Mouse (Mus musculus) gonadal fat pad, adult 2 months (tissue): ENCODE measurements around the gene Tcam1. TPM values are rescaled to one million over a fixed set of nuclear protein-coding genes. Genes with fewer than 3 reads are reported as not detected.

Experiments used
- DNase-seq: peaks from one replicate; pipeline ENCODE4 v3.0.0-alpha.2; 2012; ENCODE audit warnings: low read depth
- polyA plus RNA-seq: library from polyadenylated mRNA; depleted of rRNA; stranded (reverse); fragments of >200 nt; gene quantifications from 2 replicates; pipeline ENCODE4 v1.2.3, GENCODE M21; 2012

Gene Tcam1
- polyA plus RNA-seq, 1 experiment, result 0.45 TPM

GRCm38 (mm10) chr11:106273311-106273684 lies 3.2 kb upstream of the Tcam1 start:
- DNase-seq, result no peak

GRCm38 (mm10) chr11:106273811-106274210 lies 2.7 kb upstream of the Tcam1 start:
- DNase-seq, result no peak

GRCm38 (mm10) chr11:106274374-106274773 lies 2.1 kb upstream of the Tcam1 start:
- DNase-seq, result no peak

GRCm38 (mm10) chr11:106274971-106275411 lies 1.5 kb upstream of the Tcam1 start:
- no peak for DNase-seq

GRCm38 (mm10) chr11:106282452-106282851 lies 6.0 kb downstream of the Tcam1 start:
- DNase-seq, result no peak

GRCm38 (mm10) chr11:106283371-106283770 lies 6.9 kb downstream of the Tcam1 start:
- no peak for DNase-seq

GRCm38 (mm10) chr11:106284126-106284525 lies 7.7 kb downstream of the Tcam1 start:
- no peak for DNase-seq

GRCm38 (mm10) chr11:106286206-106286605 lies 9.7 kb downstream of the Tcam1 start:
- DNase-seq, result no peak

- DNase-seq, result no peak
Observed at GRCm38 (mm10) chr11:106286987-106287386, 10.5 kb downstream of the Tcam1 start.

- DNase-seq, result no peak
Observed at GRCm38 (mm10) chr11:106289369-106289768, 12.9 kb downstream of the Tcam1 start.

GRCm38 (mm10) chr11:106290376-106290775 lies 13.9 kb downstream of the Tcam1 start:
- DNase-seq, result no peak

GRCm38 (mm10) chr11:106291861-106292260 lies 15.4 kb downstream of the Tcam1 start:
- no peak for DNase-seq

- DNase-seq, result no peak
Observed at GRCm38 (mm10) chr11:106301765-106302164, 25.3 kb downstream of the Tcam1 start, which contains the start of gene Gh. Gh (minus strand) TSS chr11:106301865.

- no peak for DNase-seq
Observed at GRCm38 (mm10) chr11:106302634-106303033, 26.2 kb downstream of the Tcam1 start.

GRCm38 (mm10) chr11:106305348-106306064 lies 29.0 kb downstream of the Tcam1 start:
- DNase-seq, result no peak

GRCm38 (mm10) chr11:106306065-106306385 lies 29.6 kb downstream of the Tcam1 start:
- DNase-seq, result no peak

GRCm38 (mm10) chr11:106306758-106307157 lies 30.3 kb downstream of the Tcam1 start:
- no peak for DNase-seq

- no peak for DNase-seq
Observed at GRCm38 (mm10) chr11:106307432-106307831, 31.0 kb downstream of the Tcam1 start.

GRCm38 (mm10) chr11:106308162-106308561 lies 31.7 kb downstream of the Tcam1 start:
- DNase-seq, result no peak

GRCm38 (mm10) chr11:106310123-106310522 lies 33.7 kb downstream of the Tcam1 start:
- no peak for DNase-seq

GRCm38 (mm10) chr11:106313533-106313932 lies 37.1 kb downstream of the Tcam1 start:
- DNase-seq, result no peak

- DNase-seq, result no peak
Observed at GRCm38 (mm10) chr11:106314333-106314812, 37.9 kb downstream of the Tcam1 start, which contains the start of gene Cd79b. Cd79b (minus strand) TSS chr11:106314762.

GRCm38 (mm10) chr11:106316416-106316815 lies 39.9 kb downstream of the Tcam1 start:
- no peak for DNase-seq

- DNase-seq, result no peak
Observed at GRCm38 (mm10) chr11:106317801-106318200, 41.3 kb downstream of the Tcam1 start.
